Mouse (Mus musculus) forebrain, embryonic 11.5 days (tissue): ENCODE data around the gene Olfr316. TPM values are rescaled to one million over a fixed set of nuclear protein-coding genes. Genes with fewer than 3 reads are reported as not detected.

Experiments
- ATAC-seq: fragments of 200-750 bp; cut with Nextera tagmentation; replicated peaks from 2 replicates; pipeline ENCODE4 v1.8.0; 2017; ENCODE audit warnings: moderate TSS enrichment; ENCODE audit not compliant: low FRiP score
- DNase-seq: peaks from one replicate; pipeline ENCODE4 v3.0.0-alpha.2; 2017; ENCODE audit warnings: low spot score
- H3K27ac ChIP-seq: fragments of 300-500 bp; sonication (generic); 2 replicates; pipeline ENCODE4 v1.5.1; 2014; ENCODE audit warnings: low read depth, low read length
- H3K27me3 ChIP-seq: fragments of 300-500 bp; sonication (generic); 2 replicates; pipeline ENCODE4 v1.6.1; 2014; ENCODE audit warnings: mild to moderate bottlenecking, low read length, mixed read lengths; ENCODE audit not compliant: control insufficient read depth, insufficient read depth
- H3K36me3 ChIP-seq: fragments of 300-500 bp; sonication (generic); 2 replicates; pipeline ENCODE4 v1.6.1; 2014; ENCODE audit warnings: mild to moderate bottlenecking, low read length, moderate library complexity, mixed read lengths; ENCODE audit not compliant: control insufficient read depth, insufficient read depth
- H3K4me1 ChIP-seq: fragments of 300-500 bp; sonication (generic); replicated peaks from 2 replicates; pipeline ENCODE4 v1.6.1; 2014; ENCODE audit warnings: low read length, mixed read lengths; ENCODE audit not compliant: control insufficient read depth, insufficient read depth
- H3K4me2 ChIP-seq: fragments of 300-500 bp; sonication (generic); 2 replicates; pipeline ENCODE4 v1.6.1; 2014; ENCODE audit warnings: low read depth, mild to moderate bottlenecking, low read length, moderate library complexity, mixed read lengths; ENCODE audit not compliant: severe bottlenecking
- H3K4me3 ChIP-seq: fragments of 300-500 bp; sonication (generic); 2 replicates; pipeline ENCODE4 v1.5.1; 2014; ENCODE audit warnings: low read depth, low read length
- H3K9ac ChIP-seq: fragments of 300-500 bp; sonication (generic); 2 replicates; pipeline ENCODE4 v1.6.1; 2014; ENCODE audit warnings: low read length
- H3K9me3 ChIP-seq: fragments of 300-500 bp; sonication (generic); 2 replicates; pipeline ENCODE4 v1.6.1; 2016; ENCODE audit warnings: low read length, mixed read lengths; ENCODE audit not compliant: control insufficient read depth
- WGBS: fragments of 180-500 bp; shearing (Covaris S2); extraction: QIAGEN DNeasy Blood & Tissue Kit; methylation state at CpG from one replicate; pipeline ENCODE4 v1.1.7; 2014; 5-methylcytosine and 5-hydroxymethylcytosine counted together
- polyA plus RNA-seq: library from polyadenylated mRNA; unstranded; fragments of >200 nt; fragmentation: Nextera tagmentation; extraction: Ambion mirVana; gene quantifications from 2 replicates; pipeline ENCODE4 v1.2.1, GENCODE M21; 2014

The Olfr316 gene
- polyA plus RNA-seq, 1 experiment from 2014 or later: not detected

GRCm38 (mm10) chr11:58772888-58773287, 20.4 kb downstream of the Olfr316 start, which contains the start of gene Olfr315:
Olfr315 (plus strand) TSS chr11:58773188.
- no peaks in the 10 kb centered on the region for H3K9me3 ChIP-seq
- no peak within 1 kb of the TSS for H3K4me3 ChIP-seq
- no peak for ATAC-seq
- H3K4me1 ChIP-seq: no peaks in the 10 kb centered on the region
- no peak within 1 kb of the TSS for H3K27ac ChIP-seq
- no peak within 1 kb of the TSS for H3K9ac ChIP-seq
- H3K36me3 ChIP-seq: no peaks in the 10 kb centered on the region
- H3K27me3 ChIP-seq: no peaks in the 10 kb centered on the region
- H3K4me2 ChIP-seq: no peak within 1 kb of the TSS
- no peak for DNase-seq

- ATAC-seq (no peak), DNase-seq (no peak)
- Histone ChIP-seq H3K9me3 (no peaks in the 10 kb centered on the region), H3K4me2 (no peak within 1 kb of the TSS), H3K9ac (no peak within 1 kb of the TSS), H3K4me1 (no peaks in the 10 kb centered on the region), H3K27me3 (no peaks in the 10 kb centered on the region), H3K36me3 (no peaks in the 10 kb centered on the region), H3K27ac (no peak within 1 kb of the TSS), H3K4me3 (no peak within 1 kb of the TSS)
- 92% methylated on average over 6 of the region's 6 CpGs for WGBS
Measured at GRCm38 (mm10) chr11:58782480-58783089, 30.1 kb downstream of the Olfr316 start, which contains the start of gene Olfr314. Olfr314 (plus strand) TSS chr11:58782952.

- WGBS: 85% methylated on average over 2 of the region's 2 CpGs
- ATAC-seq: no peak
Measured at GRCm38 (mm10) chr11:58784182-58784581, 31.6 kb downstream of the Olfr316 start.

GRCm38 (mm10) chr11:58787651-58788050, 35.1 kb downstream of the Olfr316 start:
- Histone ChIP-seq H3K4me2 (no peak overlapping the region), H3K36me3 (no peaks in the 10 kb centered on the region), H3K4me1 (no peaks in the 10 kb centered on the region), H3K9me3 (no peaks in the 10 kb centered on the region), H3K27ac (no peak overlapping the region), H3K27me3 (no peaks in the 10 kb centered on the region), H3K4me3 (no peak overlapping the region), H3K9ac (no peak overlapping the region)
- 89% methylated on average over 10 of the region's 10 CpGs for WGBS
- ATAC-seq (no peak), DNase-seq (no peak)

More at GRCm38 (mm10) chr11:58784182-58784581, 31.6 kb downstream of the Olfr316 start:
- no peak overlapping the region for H3K27ac ChIP-seq
- H3K4me2 ChIP-seq: no peak overlapping the region
- H3K9me3 ChIP-seq: no peaks in the 10 kb centered on the region
- H3K27me3 ChIP-seq: no peaks in the 10 kb centered on the region
- H3K4me1 ChIP-seq: no peaks in the 10 kb centered on the region
- H3K4me3 ChIP-seq: no peak overlapping the region
- no peak overlapping the region for H3K9ac ChIP-seq
- no peak for DNase-seq
- no peaks in the 10 kb centered on the region for H3K36me3 ChIP-seq

GRCm38 (mm10) chr11:58788346-58788745, 35.8 kb downstream of the Olfr316 start:
- Histone ChIP-seq H3K9ac (no peak overlapping the region), H3K27me3 (no peaks in the 10 kb centered on the region), H3K4me1 (no peaks in the 10 kb centered on the region), H3K4me2 (no peak overlapping the region), H3K9me3 (no peaks in the 10 kb centered on the region), H3K27ac (no peak overlapping the region), H3K4me3 (no peak overlapping the region), H3K36me3 (no peaks in the 10 kb centered on the region)
- ATAC-seq: no peak
- DNase-seq: no peak
- WGBS: 86% methylated on average over 8 of the region's 8 CpGs

GRCm38 (mm10) chr11:58789532-58789931, 37.0 kb downstream of the Olfr316 start:
- Histone ChIP-seq H3K4me3 (no peak overlapping the region), H3K9ac (no peak overlapping the region), H3K9me3 (no peaks in the 10 kb centered on the region), H3K27ac (no peak overlapping the region), H3K4me1 (no peaks in the 10 kb centered on the region), H3K27me3 (no peaks in the 10 kb centered on the region), H3K4me2 (no peak overlapping the region), H3K36me3 (no peaks in the 10 kb centered on the region)
- no peak for DNase-seq
- 26% methylated on average over 3 of the region's 3 CpGs for WGBS
- ATAC-seq: no peak

GRCm38 (mm10) chr11:58790053-58790452, 37.5 kb downstream of the Olfr316 start:
- Histone ChIP-seq H3K27me3 (no peaks in the 10 kb centered on the region), H3K4me2 (no peak overlapping the region), H3K4me3 (no peak overlapping the region), H3K36me3 (no peaks in the 10 kb centered on the region), H3K4me1 (no peaks in the 10 kb centered on the region), H3K9ac (no peak overlapping the region), H3K27ac (no peak overlapping the region), H3K9me3 (no peaks in the 10 kb centered on the region)
- DNase-seq: no peak
- 65% methylated on average over 2 of the region's 2 CpGs for WGBS
- no peak for ATAC-seq

GRCm38 (mm10) chr11:58790646-58791045, 38.1 kb downstream of the Olfr316 start:
- no peaks in the 10 kb centered on the region for H3K36me3 ChIP-seq
- no peaks in the 10 kb centered on the region for H3K4me1 ChIP-seq
- no peak overlapping the region for H3K9ac ChIP-seq
- no peaks in the 10 kb centered on the region for H3K9me3 ChIP-seq
- WGBS: 89% methylated on average over 6 of the region's 6 CpGs
- ATAC-seq (no peak), DNase-seq (no peak)
- no peak overlapping the region for H3K4me2 ChIP-seq
- H3K27ac ChIP-seq: no peak overlapping the region
- no peaks in the 10 kb centered on the region for H3K27me3 ChIP-seq
- no peak overlapping the region for H3K4me3 ChIP-seq

GRCm38 (mm10) chr11:58795856-58796255, 43.3 kb downstream of the Olfr316 start:
- H3K4me2 ChIP-seq: no peak overlapping the region
- 84% methylated on average over 2 of the region's 2 CpGs for WGBS
- DNase-seq: no peak
- H3K9ac ChIP-seq: no peak overlapping the region
- no peaks in the 10 kb centered on the region for H3K4me1 ChIP-seq
- H3K4me3 ChIP-seq: no peak overlapping the region
- H3K9me3 ChIP-seq: no peaks in the 10 kb centered on the region
- H3K27ac ChIP-seq: no peak overlapping the region
- no peaks in the 10 kb centered on the region for H3K36me3 ChIP-seq
- ATAC-seq: no peak
- H3K27me3 ChIP-seq: no peaks in the 10 kb centered on the region
